Mouse (Mus musculus) cerebellum, adult 8-10 months (tissue): ENCODE results near the gene Nr2f6.
A peak's percentile ranks its signal among the peaks of the same experiment; 100 is the strongest.

Source experiments
- DNase-seq: peaks from one replicate; pipeline ENCODE4 v3.0.0; 2022

Gene Nr2f6

DNA sequence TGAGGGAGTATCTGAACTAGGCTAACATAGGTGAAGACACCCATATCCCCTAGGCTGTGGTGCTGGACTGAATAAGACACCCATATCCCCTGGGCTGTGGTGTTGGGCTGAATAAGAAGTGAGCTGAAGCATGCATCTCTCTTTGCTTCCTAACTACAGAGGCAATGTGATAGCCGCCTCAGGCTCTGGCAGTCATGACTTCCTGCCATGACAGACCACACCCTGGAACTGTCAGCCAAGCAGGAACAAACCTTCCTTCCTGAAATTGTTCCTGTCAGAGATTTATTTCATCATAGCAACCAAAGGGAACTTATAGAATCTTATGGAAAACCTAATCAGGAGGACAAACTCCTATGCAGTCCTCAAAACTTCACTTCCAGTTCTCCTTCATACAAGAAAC is 6.5 kb upstream of the Nr2f6 start:
- DNase-seq = no peak

DNA sequence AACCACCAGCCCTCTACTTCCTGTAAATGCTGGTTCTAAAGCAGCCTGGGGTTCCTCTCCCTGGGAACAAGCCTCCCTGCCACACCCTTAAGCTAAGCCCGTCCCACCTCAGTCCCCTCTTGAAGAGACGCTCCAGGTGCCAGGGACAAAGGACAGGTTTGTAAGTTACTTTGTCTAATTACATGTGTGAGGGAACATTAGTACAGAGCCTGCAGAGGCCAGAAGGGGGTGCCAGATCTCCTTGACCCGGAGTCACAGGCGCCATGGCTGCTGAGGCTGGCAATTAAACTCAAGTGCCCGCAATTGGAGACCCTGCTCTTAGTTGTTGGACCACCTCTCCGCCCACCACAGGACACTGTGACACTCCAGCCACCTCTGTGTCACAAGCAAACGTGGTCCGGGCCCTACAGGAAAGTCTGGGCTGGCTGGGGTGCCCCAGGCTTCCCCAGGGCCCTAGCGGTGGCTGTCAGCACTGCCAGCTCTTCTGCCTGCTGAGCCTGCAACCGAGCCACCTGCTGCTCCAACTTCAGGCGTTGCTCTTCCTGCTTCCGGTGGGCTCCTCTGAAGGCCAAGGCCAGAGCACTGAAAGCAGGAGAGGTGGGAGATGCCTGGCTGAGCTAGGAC is 3.6 kb upstream of the Nr2f6 start:
- DNase-seq = no peak

- DNase-seq = no peak
Observed at GRCm38 (mm10) chr8:71383860-71384259, 2.1 kb upstream of the Nr2f6 start.

GRCm38 (mm10) chr8:71383396-71383795 is 1.6 kb upstream of the Nr2f6 start:
- DNase-seq = no peak

GRCm38 (mm10) chr8:71381971-71382961 is 506 bp upstream of the Nr2f6 start:
- DNase-seq = peak; percentile 45

DNA sequence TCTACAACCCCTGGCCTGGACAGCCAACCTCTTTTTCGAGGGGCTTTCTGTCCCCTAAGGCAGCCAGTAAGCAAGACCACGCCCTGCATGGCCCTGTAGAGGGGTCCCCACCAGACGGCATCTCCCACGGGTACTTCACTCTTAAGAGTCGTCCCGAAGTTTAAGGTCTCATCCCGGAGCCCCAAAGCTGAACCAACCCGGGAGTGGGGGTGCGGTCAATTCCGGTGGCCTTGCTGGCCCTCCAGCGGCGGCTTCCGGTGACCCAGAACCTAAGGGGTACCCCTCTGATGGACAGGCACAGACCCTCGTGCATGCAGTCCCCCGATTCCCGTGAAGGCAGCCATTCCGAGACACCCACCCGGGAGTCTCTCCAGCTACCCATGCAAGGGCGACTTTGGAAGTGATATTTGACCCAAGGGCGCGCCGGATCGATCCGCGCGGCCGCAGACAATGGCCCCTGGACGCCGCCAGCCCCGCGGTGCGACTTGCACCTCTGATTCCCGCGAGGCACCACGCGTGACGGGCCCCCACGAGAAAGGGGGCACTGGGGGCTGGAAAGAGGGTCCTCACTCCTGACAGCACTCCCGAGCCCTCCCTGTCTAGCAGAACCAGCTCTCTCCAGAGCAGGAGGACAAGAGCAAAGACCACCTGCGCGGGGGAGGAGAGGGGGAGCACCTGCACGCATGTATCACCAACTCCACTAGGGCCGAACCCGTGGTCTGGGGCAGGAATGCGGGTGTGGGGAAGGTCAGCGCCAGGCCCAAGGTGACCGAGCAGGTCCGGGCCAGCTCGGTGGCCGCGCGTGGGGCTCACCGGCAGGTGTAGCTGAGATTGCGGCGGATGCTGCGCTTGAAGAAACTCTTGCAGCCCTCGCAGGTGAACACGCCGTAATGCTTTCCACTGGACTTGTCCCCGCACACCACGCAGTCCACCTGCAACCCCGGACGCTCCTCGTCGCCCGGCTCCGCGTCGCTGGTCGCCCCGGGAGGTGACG is 1.3 kb downstream of the Nr2f6 start:
- DNase-seq = peak; percentile 39

DNA sequence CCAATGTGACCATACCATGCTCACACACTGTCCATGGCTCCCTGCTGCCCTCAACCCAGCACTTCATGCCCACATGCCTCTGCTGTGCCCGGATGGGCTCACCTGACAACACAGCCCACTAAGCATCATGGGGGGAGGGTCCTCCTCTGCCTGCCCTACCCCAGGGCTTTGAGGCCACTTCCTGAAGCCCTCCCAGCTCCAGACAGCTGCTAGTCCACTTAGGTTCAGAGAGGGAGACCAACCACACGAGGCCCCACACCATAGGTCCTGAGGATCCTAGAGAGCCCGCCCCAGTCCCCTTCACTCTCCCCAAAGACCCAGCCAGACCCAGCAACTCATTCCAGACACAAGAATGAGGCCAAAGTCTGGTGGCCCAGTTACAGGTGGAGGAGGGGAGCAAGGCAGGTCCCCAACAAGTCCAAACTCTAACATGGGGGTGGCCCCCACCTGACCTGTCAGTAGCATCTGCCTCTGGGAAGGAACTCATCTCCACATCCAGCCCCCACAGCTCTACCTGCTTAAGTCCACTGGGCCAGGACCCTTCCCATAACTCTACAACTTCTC is 2.2 kb downstream of the Nr2f6 start:
- DNase-seq = peak; percentile 23

- DNase-seq = no peak
Observed at GRCm38 (mm10) chr8:71379008-71379407, 2.8 kb downstream of the Nr2f6 start.

GRCm38 (mm10) chr8:71376423-71377030 is 5.2 kb downstream of the Nr2f6 start:
- DNase-seq = peak; percentile 42

- peak; percentile 79 for DNase-seq
Observed at GRCm38 (mm10) chr8:71375581-71376422, 6.0 kb downstream of the Nr2f6 start.

GRCm38 (mm10) chr8:71374616-71375206 is 7.0 kb downstream of the Nr2f6 start:
- peak; percentile 34 for DNase-seq

DNA sequence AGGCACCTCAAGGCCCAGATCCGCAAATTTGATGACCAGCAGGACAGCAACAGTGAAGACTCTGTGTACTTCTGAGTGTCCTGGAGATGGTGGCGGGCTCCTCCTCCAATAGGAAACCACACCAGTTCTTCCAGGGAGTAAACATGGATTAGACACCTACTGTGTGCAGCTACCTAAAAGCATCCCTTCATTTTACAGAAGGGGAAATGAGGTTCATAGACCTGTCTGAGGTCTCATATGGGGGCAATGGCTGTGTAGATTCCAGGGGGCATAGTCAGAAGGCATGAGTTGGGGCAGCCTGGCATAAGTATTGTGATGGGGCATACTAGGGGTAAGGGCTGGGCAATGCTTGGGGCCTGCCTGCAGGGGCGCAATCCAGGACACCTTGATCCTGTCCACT is 8.8 kb downstream of the Nr2f6 start:
- DNase-seq = peak; percentile 22

DNA sequence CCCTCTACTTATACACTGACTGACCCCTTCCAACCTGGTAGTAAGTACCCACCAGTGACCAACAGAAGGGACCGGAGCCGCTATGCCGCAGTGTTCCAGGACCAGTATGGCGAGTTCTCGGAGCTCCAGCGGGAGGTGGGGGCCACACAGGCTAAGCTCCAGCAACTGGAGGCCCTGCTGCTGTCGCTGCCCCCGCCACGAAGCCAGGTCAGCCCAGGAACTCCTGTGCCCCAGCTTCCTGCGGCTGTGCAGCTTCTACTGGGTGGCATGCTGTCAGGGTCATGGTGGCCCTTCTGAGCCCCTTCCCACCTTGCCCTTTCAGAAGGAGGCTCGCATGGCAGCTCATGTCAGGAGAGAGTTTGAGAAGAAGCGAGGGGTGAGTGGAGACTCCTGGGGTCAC is 9.3 kb downstream of the Nr2f6 start:
- peak; percentile 41 for DNase-seq

DNA sequence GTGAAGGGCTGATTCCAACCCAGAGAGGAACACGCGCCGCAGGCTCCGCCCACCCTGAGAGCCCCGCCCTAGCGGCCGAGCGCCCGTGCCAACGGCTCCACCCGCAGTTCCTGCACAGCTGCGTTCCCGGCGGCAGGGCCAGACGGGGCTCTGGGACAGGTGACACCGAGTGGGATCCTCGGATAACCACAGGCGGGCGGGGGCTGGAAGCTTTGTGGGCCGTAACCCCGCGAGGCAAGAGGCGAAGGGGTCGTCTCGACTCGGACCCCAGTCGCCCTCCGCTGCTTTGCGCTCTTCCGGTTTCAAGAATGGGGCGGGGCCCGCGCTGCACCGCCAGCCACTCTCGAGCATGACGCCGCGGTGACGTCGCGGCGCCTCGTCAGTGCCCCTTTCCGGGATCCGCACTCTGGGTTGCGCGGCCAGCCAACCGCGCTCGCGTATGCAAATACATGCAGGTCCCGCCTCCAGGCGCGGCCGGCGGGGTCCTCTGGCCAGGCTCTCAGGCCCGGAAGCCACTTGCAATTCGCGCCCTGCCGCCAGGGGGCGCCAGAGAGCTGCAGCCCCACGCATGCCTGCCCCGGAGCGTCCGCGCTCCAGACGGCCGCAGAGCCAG is 10.4 kb downstream of the Nr2f6 start, which contains the start of gene Ocel1:
TSS of gene Ocel1 (plus strand) at position 63 of the 613 bp plus-strand sequence.
- DNase-seq = peak; percentile 95

- DNase-seq = peak; percentile 31
Observed at GRCm38 (mm10) chr8:71370711-71371235, 11.0 kb downstream of the Nr2f6 start.

GRCm38 (mm10) chr8:71369040-71369718 is 12.6 kb downstream of the Nr2f6 start:
- peak; percentile 27 for DNase-seq

DNA sequence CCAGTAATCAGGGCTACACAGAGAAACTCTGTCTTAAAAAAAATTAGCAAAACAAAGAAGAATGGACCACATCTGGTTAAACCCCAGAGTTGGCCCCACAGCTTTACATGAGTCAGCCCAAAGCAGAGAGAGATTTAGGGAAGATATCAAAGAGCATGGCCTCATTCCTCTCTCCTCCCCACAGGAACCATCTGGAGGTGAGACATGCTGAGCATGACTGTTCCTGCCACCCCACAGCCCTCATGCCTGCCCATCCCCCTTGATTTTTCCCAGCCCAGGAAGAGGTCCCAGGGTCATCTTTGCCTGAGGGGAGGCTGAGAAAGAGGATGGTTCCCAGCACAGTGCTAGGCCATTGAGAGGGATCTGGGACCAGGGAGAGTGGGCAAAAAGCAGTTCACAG is 13.4 kb downstream of the Nr2f6 start:
- peak; percentile 18 for DNase-seq

- DNase-seq = no peak
Observed at GRCm38 (mm10) chr8:71367529-71368176, 14.1 kb downstream of the Nr2f6 start.
